In genomic region chr12:73810041-73810795, GRCm38 (mm10) we compare ENCODE assay signal across 8 mouse cellular contexts.
A peak's percentile ranks its signal among the peaks of the same experiment; 100 is the strongest.
DNase-seq lines count a peak whose midpoint lies in the region; ATAC-seq and TF ChIP-seq lines count a peak whose summit lies in the region.
"Had no signal": no experiment of that assay in that cellular context is flagged by ENCODE, and none has a peak within 500 bp of the region (broad histone marks: within the 10 kb centered on the region; RNA-seq: fewer than 3 reads in every experiment).

No protein-coding gene starts in this region.

- TF ChIP-seq POLR2A in kidney, adult 2 months (IDR thresholded peaks at IDR 0.05; ENCODE audit: low read depth, low read length), result no peak
- no peak for TF ChIP-seq POLR2A in cerebellum, adult 2 months (IDR thresholded peaks at IDR 0.05; ENCODE audit: borderline replicate concordance, insufficient read depth, low read length)

- peak; percentile 66 for ATAC-seq in Patski
- ATAC-seq in lung, embryonic 15.5 days (ENCODE audit: borderline replicate concordance, extremely low read depth, low FRiP score, low TSS enrichment), result peak; percentile 91; the same call in 1 of the 2 replicates

- in situ Hi-C loops in Patski (cut with MboI; ENCODE audit: low pct_unique_long_range_greater_than_20kb), result loop anchor here (5.0 to 10.0 kb wide), 2 partner anchors 92 to 175 kb away; partner anchors contain the start of gene Hif1a

- CTCF ChIA-PET in Patski (lab: Charles Lee), result interaction anchor here (1.0 to 1.3 kb wide), 2 partner anchors 11 to 14 kb away, joined by 3 to 5 read pairs; no protein-coding TSS in a partner anchor

- H3K4me2 ChIP-seq in lung, embryonic 15.5 days, result peak overlapping the region; percentile 28
- H3K4me2 ChIP-seq: liver, embryonic 13.5 days had no signal

- peaks cover 19% of the 10 kb centered on the region; the same call in 1 of the 2 replicates for H3K4me1 ChIP-seq in kidney, adult 2 months (ENCODE audit: control insufficient read depth, insufficient read depth, low read length)
- H3K4me1 ChIP-seq in lung, embryonic 15.5 days, result peaks cover 37% of the 10 kb centered on the region
- H3K4me1 ChIP-seq in cerebellum, adult 2 months (ENCODE audit: control insufficient read depth, insufficient read depth, low read length), result no peaks in the 10 kb centered on the region
- H3K4me1 ChIP-seq: liver, embryonic 13.5 days had no signal

- no peak overlapping the region for H3K9ac ChIP-seq in lung, embryonic 15.5 days
- H3K9ac ChIP-seq: liver, embryonic 13.5 days had no signal

- 26% methylated on average over 13 of the region's 13 CpGs for WGBS in kidney, adult 2 months
- 11% methylated on average over 13 of the region's 13 CpGs for WGBS in lung, embryonic 15.5 days
- 59% methylated on average over 13 of the region's 13 CpGs for WGBS in cerebellum, adult 2 months

- H3K36me3 ChIP-seq in kidney, adult 2 months (ENCODE audit: control insufficient read depth, insufficient read depth, low read length), result no peaks in the 10 kb centered on the region
- H3K36me3 ChIP-seq in lung, embryonic 15.5 days, result no peaks in the 10 kb centered on the region
- H3K36me3 ChIP-seq: liver, embryonic 13.5 days had no signal

- no peak overlapping the region for H3K4me3 ChIP-seq in kidney, adult 2 months (ENCODE audit: insufficient read depth, low read depth, low read length)
- no peak overlapping the region for H3K4me3 ChIP-seq in lung, embryonic 15.5 days
- no peak overlapping the region for H3K4me3 ChIP-seq in cerebellum, adult 2 months (replicated peaks; ENCODE audit: insufficient read depth, low read depth, low read length)
- H3K4me3 ChIP-seq: liver, embryonic 13.5 days had no signal

- TF ChIP-seq CTCF in Patski (IDR thresholded peaks at IDR 0.05), result no peak
- TF ChIP-seq CTCF in kidney, adult 2 months (conservative IDR thresholded peaks at IDR 0.05; ENCODE audit: insufficient read depth, insufficient read length, low read depth, low read length), result no peak
- no peak for TF ChIP-seq CTCF in cerebellum, adult 2 months (IDR thresholded peaks at IDR 0.05; ENCODE audit: borderline replicate concordance, insufficient read depth, low read depth, low read length)

- no peaks in the 10 kb centered on the region for H3K27me3 ChIP-seq in Patski
- H3K27me3 ChIP-seq in kidney, adult 2 months (replicated peaks; ENCODE audit: control insufficient read depth, insufficient read depth, low read length), result no peaks in the 10 kb centered on the region
- H3K27me3 ChIP-seq in lung, embryonic 15.5 days, result no peaks in the 10 kb centered on the region
- no peaks in the 10 kb centered on the region for H3K27me3 ChIP-seq in cerebellum, adult 2 months (ENCODE audit: control insufficient read depth, insufficient read depth, low read length)
- H3K27me3 ChIP-seq: liver, embryonic 13.5 days had no signal

- DNase-seq in Patski (ENCODE audit: low read depth, low spot score), result peak; percentile 79
- DNase-seq in adrenal gland, postnatal 25 days, result peak; percentile 90
- DNase-seq in gastrocnemius, postnatal 4 days (ENCODE audit: low spot score in 2 of 2), result peak; percentile 76 to 89
- DNase-seq in kidney, adult 2 months, result peak; percentile 90
- peak; percentile 79 for DNase-seq in right cerebral cortex, postnatal 14 days
- no peak for DNase-seq in cerebellum, adult 2 months
- DNase-seq: liver, embryonic 13.5 days had no signal

- POLR2A ChIA-PET in Patski (lab: Charles Lee), result interaction anchor here (0.6 to 1.3 kb wide), 3 partner anchors 16 to 85 kb away, joined by 3 to 9 read pairs (median 5); no protein-coding TSS in a partner anchor

- H3K9me3 ChIP-seq in lung, embryonic 15.5 days, result no peaks in the 10 kb centered on the region
- H3K9me3 ChIP-seq: liver, embryonic 13.5 days had no signal

- peak overlapping the region; percentile 75 for H3K27ac ChIP-seq in kidney, adult 2 months (ENCODE audit: insufficient read depth, low read depth, low read length)
- peak overlapping the region; percentile 79 for H3K27ac ChIP-seq in lung, embryonic 15.5 days
- no peak overlapping the region for H3K27ac ChIP-seq in cerebellum, adult 2 months (ENCODE audit: insufficient read depth, low read length)
- H3K27ac ChIP-seq: liver, embryonic 13.5 days had no signal

Comparison
In these comparisons a context has a peak if more than half of its experiments do, and no peak if none do; other contexts are left out.
1. DNase-seq: peak in Patski (single experiment), adrenal gland, postnatal 25 days (single experiment), gastrocnemius, postnatal 4 days (2 of 2), kidney, adult 2 months (single experiment) and right cerebral cortex, postnatal 14 days (single experiment); none in cerebellum, adult 2 months (0 of 2).